Mouse (Mus musculus) olfactory bulb, adult 2 months (tissue): ENCODE measurements at regions not wholly inside any gene's neighbourhood (a gene's known extent, or its start where the extent isn't known, plus 50 kb on each side); places are given as distances from the start of the nearest gene placed in this dataset.

Experiments used
- CTCF ChIP-seq: fragments of 200-500 bp; IDR thresholded peaks from 2 replicates; pipeline ENCODE4 v1.5.1; 2012; ENCODE audit warnings: low read depth, mild to moderate bottlenecking, low read length, moderate library complexity; ENCODE audit not compliant: insufficient read depth
- POLR2A ChIP-seq: fragments of 200-500 bp; IDR thresholded peaks from 2 replicates; pipeline ENCODE4 v1.6.1; 2012; ENCODE audit warnings: mild to moderate bottlenecking, low read depth, low read length, moderate library complexity; ENCODE audit not compliant: insufficient read depth

- TF ChIP-seq CTCF (no peak), POLR2A (no peak)
Measured at GRCm38 (mm10) chr6:117617168-117617567, 223.8 kb upstream of the Zfp637 start.
